Mouse (Mus musculus): ENCODE results near the gene Odf3b. TPM values are rescaled to one million over a fixed set of nuclear protein-coding genes. Genes with fewer than 3 reads are reported as not detected.

Odf3b gene
- total and polyA plus RNA-seq, 3 experiments = not detected

- Histone ChIP-seq H3K27me3 (replicated peaks) (peaks cover 25% of the 10 kb centered on the region), H3K9me3 (replicated peaks; ENCODE audit: low read length) (no peaks in the 10 kb centered on the region), H3K4me1 (ENCODE audit: control insufficient read depth in 1 of 2, insufficient read depth in 2 of 2) (no peaks in the 10 kb centered on the region), H3K4me3 (replicated peaks in 1 of 3; ENCODE audit: low read depth in 2 of 3, low read length in 2 of 3, poor library complexity in 1 of 3) (no peak overlapping the region), H3K27ac (ENCODE audit: insufficient read depth, low read depth) (no peak overlapping the region), H3K36me3 (replicated peaks in 1 of 2; ENCODE audit: control insufficient read depth in 1 of 2, insufficient read depth in 1 of 2, low read length in 1 of 2) (no peaks in the 10 kb centered on the region), H3K79me2 (replicated peaks; ENCODE audit: control insufficient read depth, extremely low read depth, insufficient read depth, poor library complexity, severe bottlenecking) (no peaks in the 10 kb centered on the region), H3K4me2 (ENCODE audit: insufficient read depth, low read depth, poor library complexity, severe bottlenecking) (no peak overlapping the region), H3K9ac (ENCODE audit: insufficient read depth, low read depth) (no peak overlapping the region)
- TF ChIP-seq E2F4 (IDR thresholded peaks at IDR 0.05; ENCODE audit: insufficient replicate concordance, low read depth, low read length) = no peak
- TF ChIP-seq EP300 (IDR thresholded peaks at IDR 0.05; ENCODE audit: low read length) = no peak
- TF ChIP-seq ZMIZ1 (IDR thresholded peaks at IDR 0.05; ENCODE audit: low read depth, low read length) = no peak
- no peak for TF ChIP-seq ELF1 (IDR thresholded peaks at IDR 0.05; ENCODE audit: low read depth, low read length)
- no peak for TF ChIP-seq MAX (IDR thresholded peaks at IDR 0.05; ENCODE audit: low read length)
- TF ChIP-seq ZC3H11A (IDR thresholded peaks at IDR 0.05; ENCODE audit: low read depth, low read length) = no peak
- no peak for TF ChIP-seq CHD1 (IDR thresholded peaks at IDR 0.05; ENCODE audit: low read depth, low read length)
- TF ChIP-seq BHLHE40 (IDR thresholded peaks at IDR 0.05; ENCODE audit: low read depth, low read length) = no peak
- TF ChIP-seq USF1 (IDR thresholded peaks at IDR 0.05; ENCODE audit: low read depth, low read length) = no peak
- TF ChIP-seq NELFE (IDR thresholded peaks at IDR 0.05; ENCODE audit: low read depth, low read length) = no peak
- no peak for TF ChIP-seq MEF2A (IDR thresholded peaks at IDR 0.05; ENCODE audit: borderline replicate concordance, low read depth, low read length)
- TF ChIP-seq ZKSCAN1 (IDR thresholded peaks at IDR 0.05; ENCODE audit: borderline replicate concordance, low read depth, low read length) = no peak
- TF ChIP-seq RCOR1 (conservative IDR thresholded peaks at IDR 0.05; ENCODE audit: low read depth, low read length) = no peak
- TF ChIP-seq KAT2A (IDR thresholded peaks at IDR 0.05; ENCODE audit: insufficient replicate concordance, low read length) = no peak
- no peak for TF ChIP-seq ETS1 (conservative IDR thresholded peaks at IDR 0.05; ENCODE audit: low read depth, low read length)
- TF ChIP-seq MXI1 (IDR thresholded peaks at IDR 0.05; ENCODE audit: low read depth, low read length) = no peak
- TF ChIP-seq SMC3 (IDR thresholded peaks at IDR 0.05; ENCODE audit: low read depth, low read length) = no peak
- DNase-seq (ENCODE audit: extremely low read depth) = no peak
- dilution Hi-C loops (cut with MboI; ENCODE audit: extremely low pct_ligation_motif_present, extremely low pct_unique_long_range_greater_than_20kb, low sequenced_read_pairs) (no loop called here), in situ Hi-C loops (cut with MboI; ENCODE audit: low pct_ligation_motif_present, low pct_unique_long_range_greater_than_20kb, low sequenced_read_pairs) (no loop called here)
Observed at GRCm38 (mm10) chr15:89398146-89398545, 19.1 kb upstream of the Odf3b start.

- no peak overlapping the region for H3K4me2 ChIP-seq (ENCODE audit: insufficient read depth, low read depth, poor library complexity, severe bottlenecking)
- H3K9ac ChIP-seq (ENCODE audit: insufficient read depth, low read depth) = no peak overlapping the region
- in situ Hi-C loops (cut with MboI; ENCODE audit: low pct_ligation_motif_present, low pct_unique_long_range_greater_than_20kb, low sequenced_read_pairs) (no loop called here), dilution Hi-C loops (cut with MboI; ENCODE audit: extremely low pct_ligation_motif_present, extremely low pct_unique_long_range_greater_than_20kb, low sequenced_read_pairs) (no loop called here)
- no peak for TF ChIP-seq BHLHE40 (IDR thresholded peaks at IDR 0.05; ENCODE audit: low read depth, low read length)
- H3K27me3 ChIP-seq (replicated peaks) = peaks cover 29% of the 10 kb centered on the region
- no peaks in the 10 kb centered on the region for H3K79me2 ChIP-seq (replicated peaks; ENCODE audit: control insufficient read depth, extremely low read depth, insufficient read depth, poor library complexity, severe bottlenecking)
- no peak overlapping the region for H3K27ac ChIP-seq (ENCODE audit: insufficient read depth, low read depth)
- no peak overlapping the region for H3K4me3 ChIP-seq (replicated peaks in 1 of 3; ENCODE audit: low read depth in 2 of 3, low read length in 2 of 3, poor library complexity in 1 of 3)
- H3K9me3 ChIP-seq (replicated peaks; ENCODE audit: low read length) = no peaks in the 10 kb centered on the region
- H3K4me1 ChIP-seq (ENCODE audit: control insufficient read depth in 1 of 2, insufficient read depth in 2 of 2) = no peaks in the 10 kb centered on the region
- DNase-seq (ENCODE audit: extremely low read depth) = no peak
- H3K36me3 ChIP-seq (replicated peaks in 1 of 2; ENCODE audit: control insufficient read depth in 1 of 2, insufficient read depth in 1 of 2, low read length in 1 of 2) = no peaks in the 10 kb centered on the region
Observed at GRCm38 (mm10) chr15:89396883-89397282, 17.8 kb upstream of the Odf3b start.

Measured in CH12.LX (cell line).